Mouse (Mus musculus): ENCODE measurements around the gene Nfkbid. TPM values are rescaled to one million over a fixed set of nuclear protein-coding genes. Genes with fewer than 3 reads are reported as not detected.

Gene Nfkbid
- polyA plus RNA-seq, 1 experiment from 2014 or later = 2.7 TPM

DNA sequence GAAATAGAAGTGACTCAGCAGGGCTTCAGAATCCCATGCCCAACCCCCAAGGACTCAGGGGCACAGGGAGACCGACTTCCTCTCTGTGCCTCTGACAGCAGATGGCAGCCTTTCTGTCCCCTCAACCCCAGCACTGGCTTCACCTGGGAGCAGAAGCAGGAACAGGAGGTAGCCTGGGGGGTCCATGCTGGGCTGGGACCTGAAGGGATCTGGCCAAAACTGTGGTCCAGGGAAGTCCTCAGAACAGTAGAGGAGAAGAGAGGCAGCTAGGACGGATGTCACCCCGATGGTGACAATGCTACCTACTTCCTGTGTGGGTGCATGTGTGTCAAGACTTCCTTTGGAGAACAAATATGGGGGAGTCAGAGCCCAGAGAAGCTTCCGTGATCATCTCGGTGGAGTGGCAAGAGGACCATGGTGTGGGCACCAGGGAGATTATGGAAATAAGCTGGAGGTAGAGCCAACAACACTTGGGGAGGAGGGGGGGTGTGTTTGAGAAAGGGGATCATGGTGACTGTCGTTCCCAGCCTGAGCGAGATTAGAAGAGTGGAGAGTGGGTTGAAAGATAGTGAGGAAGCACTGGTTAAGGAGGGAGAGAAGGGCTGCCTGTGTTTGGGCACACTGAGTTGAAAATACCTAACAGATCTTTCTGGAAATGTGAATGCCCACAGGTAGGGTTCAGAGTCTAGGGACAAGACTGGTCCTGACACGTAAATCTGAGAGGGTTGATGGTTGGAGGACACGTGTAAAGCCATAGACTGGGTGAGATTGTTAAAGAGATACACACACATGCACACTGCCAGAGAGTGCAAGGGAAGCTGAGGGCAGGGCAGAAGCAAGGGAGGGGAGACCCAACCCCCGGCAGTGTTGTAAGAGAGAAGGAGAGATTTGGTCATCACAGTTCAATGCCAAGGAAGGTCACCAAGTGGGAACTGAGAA, 1.7 kb upstream of the Nfkbid start, which contains the start of gene Hcst:
Hcst (minus strand) TSS at position 294 of the 939 bp plus-strand sequence.
- Histone ChIP-seq H3K4me2 (replicated peaks; ENCODE audit: low read depth, low read length) (no peak within 1 kb of the TSS), H3K27ac (ENCODE audit: low read length) (no peak within 1 kb of the TSS), H3K9ac (replicated peaks; ENCODE audit: low read depth, low read length) (no peak within 1 kb of the TSS), H3K36me3 (ENCODE audit: control insufficient read depth, insufficient read depth, low read length) (no peaks in the 10 kb centered on the region), H3K4me1 (ENCODE audit: control insufficient read depth, insufficient read depth, low read length) (peaks cover 5% of the 10 kb centered on the region; the same call in 1 of the 2 replicates), H3K9me3 (ENCODE audit: control insufficient read depth, low read depth, low read length) (no peaks in the 10 kb centered on the region), H3K4me3 (ENCODE audit: low read depth, low read length) (no peak within 1 kb of the TSS), H3K27me3 (ENCODE audit: control insufficient read depth, insufficient read depth, low read length) (no peaks in the 10 kb centered on the region)
- ATAC-seq (ENCODE audit: insufficient number of reproducible peaks, insufficient read depth, low FRiP score, low read depth) = no peak
- 70% methylated on average over 10 of the region's 10 CpGs for WGBS

DNA sequence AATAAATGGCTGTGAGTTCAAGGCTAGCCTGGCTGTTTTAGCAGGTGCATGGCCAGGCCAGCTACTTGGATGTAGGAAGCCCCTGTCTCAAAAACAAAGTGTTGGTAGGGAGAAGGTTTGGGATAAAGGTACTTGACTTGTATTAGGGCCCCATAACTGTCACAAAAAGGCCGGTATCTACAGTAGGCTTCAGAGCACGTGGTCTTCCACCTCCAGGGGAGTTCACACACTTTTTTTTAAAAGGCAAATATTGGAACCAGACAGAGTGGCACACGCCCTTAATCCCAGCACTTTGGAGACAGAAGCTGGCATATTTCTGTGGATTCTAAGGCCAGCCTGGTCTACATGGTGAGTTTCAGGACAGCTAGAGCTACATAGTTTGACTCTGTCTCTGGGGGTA, 859 bp upstream of the Nfkbid start:
- Histone ChIP-seq H3K4me3 (ENCODE audit: low read depth, low read length) (no peak overlapping the region), H3K36me3 (ENCODE audit: control insufficient read depth, insufficient read depth, low read length) (no peaks in the 10 kb centered on the region), H3K9ac (replicated peaks; ENCODE audit: low read depth, low read length) (no peak overlapping the region), H3K9me3 (ENCODE audit: control insufficient read depth, low read depth, low read length) (no peaks in the 10 kb centered on the region), H3K4me2 (replicated peaks; ENCODE audit: low read depth, low read length) (no peak overlapping the region), H3K27ac (ENCODE audit: low read length) (no peak overlapping the region), H3K4me1 (ENCODE audit: control insufficient read depth, insufficient read depth, low read length) (peaks cover 5% of the 10 kb centered on the region; the same call in 1 of the 2 replicates), H3K27me3 (ENCODE audit: control insufficient read depth, insufficient read depth, low read length) (no peaks in the 10 kb centered on the region)
- 77% methylated on average over 3 of the region's 3 CpGs for WGBS
- no peak for ATAC-seq (ENCODE audit: insufficient number of reproducible peaks, insufficient read depth, low FRiP score, low read depth)

DNA sequence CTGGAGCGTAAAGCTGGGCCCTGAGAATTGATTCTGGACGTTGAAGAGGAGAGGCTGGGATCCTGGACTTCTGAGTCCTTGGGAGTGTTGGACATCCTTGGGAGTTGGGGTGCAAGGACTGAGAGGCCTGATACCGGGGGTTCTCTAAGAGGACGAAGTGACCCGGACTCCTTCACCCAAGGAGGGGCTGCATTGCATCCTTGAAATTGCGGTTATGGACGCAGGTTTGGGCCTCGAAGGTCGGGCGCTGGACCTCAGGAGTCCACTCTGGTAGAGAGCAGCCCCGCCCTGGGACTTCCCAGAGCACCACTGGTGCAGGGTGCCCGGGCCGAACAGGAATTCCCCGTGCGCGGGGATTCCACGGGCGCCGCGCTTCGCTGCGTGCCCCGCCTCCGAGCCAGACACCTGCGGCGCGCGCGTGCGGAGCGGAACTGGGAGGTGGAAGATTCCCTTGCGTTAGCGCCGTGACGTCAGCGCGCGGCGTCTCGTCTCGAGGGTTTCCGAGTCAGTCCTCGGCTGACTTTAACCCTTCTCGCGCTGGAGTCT, 431 bp downstream of the Nfkbid start:
- peak; percentile 77 for ATAC-seq (ENCODE audit: insufficient number of reproducible peaks, insufficient read depth, low FRiP score, low read depth)
- under 1% methylated on average over 45 of the region's 45 CpGs for WGBS
- peak overlapping the region; percentile 96 for H3K4me2 ChIP-seq (replicated peaks; ENCODE audit: low read depth, low read length)

DNA sequence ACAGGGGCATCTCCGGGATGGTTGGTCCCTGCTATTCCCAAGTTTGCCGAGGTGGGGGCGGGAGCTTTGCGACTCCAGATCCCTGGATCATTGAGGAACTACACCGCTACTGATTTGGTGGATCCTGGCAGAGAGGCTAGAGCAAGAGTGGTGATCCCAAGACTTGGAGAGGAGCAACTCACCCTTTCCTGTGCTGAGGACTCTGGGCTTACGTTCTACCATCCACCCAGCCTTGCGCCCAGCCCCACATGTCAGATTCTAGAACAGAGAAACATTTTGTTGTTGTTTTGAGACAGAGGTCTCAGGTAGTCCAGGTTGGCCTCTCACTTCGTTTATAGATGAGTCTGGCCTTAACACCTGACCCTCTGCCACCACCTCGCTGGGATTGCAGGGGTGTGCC, 1.0 kb downstream of the Nfkbid start:
- 0 out of 2 replicates have a peak, but pooled peaks have one; percentile 4 for ATAC-seq (ENCODE audit: insufficient number of reproducible peaks, insufficient read depth, low FRiP score, low read depth)

More for the DNA sequence above, 431 bp downstream of the Nfkbid start:
- Histone ChIP-seq H3K36me3 (ENCODE audit: control insufficient read depth, insufficient read depth, low read length) (no peaks in the 10 kb centered on the region), H3K27me3 (ENCODE audit: control insufficient read depth, insufficient read depth, low read length) (no peaks in the 10 kb centered on the region), H3K4me1 (ENCODE audit: control insufficient read depth, insufficient read depth, low read length) (peaks cover 5% of the 10 kb centered on the region; the same call in 1 of the 2 replicates), H3K9me3 (ENCODE audit: control insufficient read depth, low read depth, low read length) (no peaks in the 10 kb centered on the region), H3K4me3 (ENCODE audit: low read depth, low read length) (peak overlapping the region; percentile 51), H3K9ac (replicated peaks; ENCODE audit: low read depth, low read length) (peak overlapping the region; percentile 23), H3K27ac (ENCODE audit: low read length) (no peak overlapping the region)

DNA sequence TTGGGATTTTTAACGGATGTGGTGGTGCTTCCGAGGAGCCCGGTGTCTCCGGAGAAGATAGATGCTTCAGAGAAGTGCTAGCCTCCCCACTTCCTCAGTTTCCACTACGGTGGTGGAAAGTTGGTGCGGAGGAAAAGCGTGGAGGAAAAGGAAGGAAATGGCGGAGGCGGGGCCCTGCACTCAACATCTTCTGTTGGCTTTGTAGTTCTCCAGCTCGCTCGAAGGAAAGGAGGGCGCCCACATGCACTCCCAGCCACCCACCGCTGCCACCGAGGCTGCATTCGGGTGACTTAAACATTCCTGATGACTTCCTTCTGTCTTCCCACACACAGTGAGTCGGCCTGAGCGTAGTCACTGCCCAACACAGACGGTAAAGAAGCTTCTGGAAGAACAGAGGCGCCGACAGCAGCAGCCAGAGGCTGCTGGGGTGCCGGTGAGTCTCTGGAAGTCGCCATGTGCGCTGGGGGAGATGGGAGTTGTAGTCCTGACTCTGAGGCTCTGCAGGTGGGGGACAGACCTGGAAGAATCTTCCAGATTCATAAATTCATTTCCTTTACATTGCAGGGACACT, 1.6 kb downstream of the Nfkbid start:
- Histone ChIP-seq H3K4me3 (ENCODE audit: low read depth, low read length) (peak overlapping the region; percentile 51), H3K4me2 (replicated peaks; ENCODE audit: low read depth, low read length) (peak overlapping the region; percentile 96), H3K9ac (replicated peaks; ENCODE audit: low read depth, low read length) (peak overlapping the region; percentile 25; the same call in 1 of the 2 replicates), H3K27ac (ENCODE audit: low read length) (no peak overlapping the region; the same call in 1 of the 2 replicates), H3K27me3 (ENCODE audit: control insufficient read depth, insufficient read depth, low read length) (no peaks in the 10 kb centered on the region), H3K4me1 (ENCODE audit: control insufficient read depth, insufficient read depth, low read length) (peaks cover 5% of the 10 kb centered on the region; the same call in 1 of the 2 replicates), H3K36me3 (ENCODE audit: control insufficient read depth, insufficient read depth, low read length) (no peaks in the 10 kb centered on the region), H3K9me3 (ENCODE audit: control insufficient read depth, low read depth, low read length) (no peaks in the 10 kb centered on the region)
- ATAC-seq (ENCODE audit: insufficient number of reproducible peaks, insufficient read depth, low FRiP score, low read depth) = no peak
- WGBS = 38% methylated on average over 23 of the region's 23 CpGs

More for the DNA sequence above, 1.0 kb downstream of the Nfkbid start:
- Histone ChIP-seq H3K27ac (ENCODE audit: low read length) (peak overlapping the region; percentile 58; the same call in 1 of the 2 replicates), H3K4me1 (ENCODE audit: control insufficient read depth, insufficient read depth, low read length) (peaks cover 5% of the 10 kb centered on the region; the same call in 1 of the 2 replicates), H3K4me2 (replicated peaks; ENCODE audit: low read depth, low read length) (peak overlapping the region; percentile 96), H3K9me3 (ENCODE audit: control insufficient read depth, low read depth, low read length) (no peaks in the 10 kb centered on the region), H3K9ac (replicated peaks; ENCODE audit: low read depth, low read length) (0 out of 2 replicates have a peak overlapping the region, but pooled peaks have one; percentile 38), H3K36me3 (ENCODE audit: control insufficient read depth, insufficient read depth, low read length) (no peaks in the 10 kb centered on the region), H3K4me3 (ENCODE audit: low read depth, low read length) (peak overlapping the region; percentile 51), H3K27me3 (ENCODE audit: control insufficient read depth, insufficient read depth, low read length) (no peaks in the 10 kb centered on the region)
- 7% methylated on average over 9 of the region's 9 CpGs for WGBS

DNA sequence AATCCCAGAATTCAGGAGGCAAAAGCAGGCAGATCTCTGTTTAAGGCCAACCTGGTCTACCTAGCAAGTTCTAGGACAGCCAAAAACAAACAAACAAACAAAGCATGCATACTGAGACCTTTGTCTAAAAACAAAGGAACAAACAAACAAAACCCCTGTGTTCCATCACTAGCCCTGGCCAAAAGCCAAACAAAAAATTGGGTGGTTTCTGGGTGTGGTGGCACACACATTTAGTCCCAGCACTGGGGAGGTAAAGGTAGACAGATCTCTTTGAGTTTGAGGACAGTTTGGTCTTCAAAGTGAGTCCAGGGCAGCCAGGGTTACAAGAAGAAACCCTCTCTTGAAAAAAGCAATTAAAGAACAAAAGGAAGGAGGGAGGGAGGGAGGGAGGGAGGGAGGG, 7.8 kb downstream of the Nfkbid start:
- H3K27me3 ChIP-seq (ENCODE audit: control insufficient read depth, insufficient read depth, low read length) = no peaks in the 10 kb centered on the region
- H3K4me2 ChIP-seq (replicated peaks; ENCODE audit: low read depth, low read length) = no peak overlapping the region
- H3K9ac ChIP-seq (replicated peaks; ENCODE audit: low read depth, low read length) = no peak overlapping the region
- H3K4me1 ChIP-seq (ENCODE audit: control insufficient read depth, insufficient read depth, low read length) = no peaks in the 10 kb centered on the region
- no peak overlapping the region for H3K27ac ChIP-seq (ENCODE audit: low read length)
- no peak for ATAC-seq (ENCODE audit: insufficient number of reproducible peaks, insufficient read depth, low FRiP score, low read depth)
- no peaks in the 10 kb centered on the region for H3K36me3 ChIP-seq (ENCODE audit: control insufficient read depth, insufficient read depth, low read length)
- no peaks in the 10 kb centered on the region for H3K9me3 ChIP-seq (ENCODE audit: control insufficient read depth, low read depth, low read length)
- H3K4me3 ChIP-seq (ENCODE audit: low read depth, low read length) = no peak overlapping the region

DNA sequence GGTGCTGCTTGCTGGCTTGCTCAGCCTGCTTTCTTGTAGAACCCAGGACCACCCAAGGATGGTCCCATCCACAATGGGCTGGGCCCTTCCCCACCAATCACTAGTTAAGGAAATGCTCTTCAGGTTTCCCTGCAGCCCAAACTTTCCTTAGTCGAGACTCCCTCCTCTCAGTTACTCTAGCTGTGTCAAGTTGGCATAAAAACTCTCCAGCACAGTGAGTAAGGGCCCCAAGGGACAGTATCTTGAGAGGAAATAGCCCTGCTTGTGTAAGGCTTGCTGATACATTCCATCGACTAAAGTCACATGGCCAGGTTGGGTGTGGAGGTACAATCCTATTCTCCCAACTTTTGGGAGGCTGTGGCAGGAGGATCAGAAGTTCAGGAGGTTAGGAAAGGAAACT, 8.7 kb downstream of the Nfkbid start:
- H3K4me2 ChIP-seq (replicated peaks; ENCODE audit: low read depth, low read length) = no peak overlapping the region
- no peaks in the 10 kb centered on the region for H3K9me3 ChIP-seq (ENCODE audit: control insufficient read depth, low read depth, low read length)
- no peak overlapping the region for H3K9ac ChIP-seq (replicated peaks; ENCODE audit: low read depth, low read length)
- H3K4me1 ChIP-seq (ENCODE audit: control insufficient read depth, insufficient read depth, low read length) = no peaks in the 10 kb centered on the region
- no peak overlapping the region for H3K4me3 ChIP-seq (ENCODE audit: low read depth, low read length)
- no peak for ATAC-seq (ENCODE audit: insufficient number of reproducible peaks, insufficient read depth, low FRiP score, low read depth)
- no peaks in the 10 kb centered on the region for H3K36me3 ChIP-seq (ENCODE audit: control insufficient read depth, insufficient read depth, low read length)
- no peak overlapping the region for H3K27ac ChIP-seq (ENCODE audit: low read length)
- no peaks in the 10 kb centered on the region for H3K27me3 ChIP-seq (ENCODE audit: control insufficient read depth, insufficient read depth, low read length)
- 41% methylated on average over 2 of the region's 2 CpGs for WGBS

DNA sequence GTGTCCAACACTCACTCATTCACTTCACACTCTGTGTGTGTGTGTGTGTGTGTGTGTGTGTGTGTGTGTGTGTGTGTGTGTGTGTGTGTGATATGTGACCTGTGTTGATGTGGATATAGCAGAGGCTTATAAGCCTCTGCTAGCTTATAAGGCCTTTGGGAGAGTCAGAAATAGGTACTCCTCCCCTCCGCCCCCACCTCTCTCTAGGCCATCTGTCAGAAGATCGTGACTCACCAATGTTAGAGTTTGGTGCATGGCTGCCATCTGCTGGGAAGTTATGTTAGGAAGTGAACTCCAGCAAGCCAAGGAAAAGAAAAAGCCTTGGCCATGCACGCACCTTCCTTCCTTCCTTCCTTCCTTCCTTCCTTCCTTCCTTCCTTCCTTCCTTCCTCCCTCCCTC, 10.3 kb downstream of the Nfkbid start:
- no peaks in the 10 kb centered on the region for H3K36me3 ChIP-seq (ENCODE audit: control insufficient read depth, insufficient read depth, low read length)
- H3K9me3 ChIP-seq (ENCODE audit: control insufficient read depth, low read depth, low read length) = no peaks in the 10 kb centered on the region
- H3K27ac ChIP-seq (ENCODE audit: low read length) = no peak overlapping the region
- no peaks in the 10 kb centered on the region for H3K4me1 ChIP-seq (ENCODE audit: control insufficient read depth, insufficient read depth, low read length)
- WGBS = 10% methylated on average over 3 of the region's 3 CpGs
- H3K4me3 ChIP-seq (ENCODE audit: low read depth, low read length) = no peak overlapping the region
- H3K27me3 ChIP-seq (ENCODE audit: control insufficient read depth, insufficient read depth, low read length) = no peaks in the 10 kb centered on the region
- no peak for ATAC-seq (ENCODE audit: insufficient number of reproducible peaks, insufficient read depth, low FRiP score, low read depth)
- no peak overlapping the region for H3K9ac ChIP-seq (replicated peaks; ENCODE audit: low read depth, low read length)
- no peak overlapping the region for H3K4me2 ChIP-seq (replicated peaks; ENCODE audit: low read depth, low read length)

Data from stomach, embryonic 14.5 days (tissue).